Comparison of ENCODE assay signal across 24 mouse cellular contexts in the genomic region with DNA sequence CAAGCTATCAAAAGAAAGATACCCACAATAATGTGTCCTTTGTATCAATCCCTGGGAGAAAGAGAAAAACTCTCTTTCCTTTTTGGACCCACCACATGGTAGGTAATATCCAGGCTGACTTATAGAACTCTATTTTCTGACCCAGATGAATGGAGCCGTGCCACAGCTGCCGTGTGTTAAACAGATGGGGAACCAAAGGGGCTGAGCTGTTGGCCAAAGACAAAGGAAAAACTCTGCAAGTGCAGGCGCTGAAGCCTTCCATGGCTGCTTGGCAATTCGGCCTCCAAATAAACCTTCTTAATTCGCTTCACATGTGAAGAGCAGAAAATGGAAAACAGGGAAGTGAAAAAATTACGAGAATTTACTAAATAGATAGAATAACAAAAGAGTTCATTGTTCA.
DNase-seq lines count a peak whose midpoint lies in the region; ATAC-seq lines count a peak whose summit lies in the region.
"Had no signal": no experiment of that assay in that cellular context is flagged by ENCODE, and none has a peak within 500 bp of the region (broad histone marks: within the 10 kb centered on the region; RNA-seq: fewer than 3 reads in every experiment).

No protein-coding gene starts in this region.

- peak; percentile 15 for DNase-seq in forebrain, embryonic 14.5 days (ENCODE audit: low spot score)
- DNase-seq in forebrain, embryonic 11.5 days (ENCODE audit: low spot score) = no peak
- DNase-seq in 3T3-L1 (ENCODE audit: low read depth, low spot score) = peak; percentile 29
- DNase-seq in embryonic facial prominence, embryonic 10.5 days (ENCODE audit: low spot score) = no peak
- peak; percentile 42 for DNase-seq in limb, embryonic 11.5 days (ENCODE audit: low spot score)
- no peak for DNase-seq in layer of hippocampus, postnatal 36 days
- DNase-seq in layer of hippocampus, postnatal 14 days (ENCODE audit: low spot score in 2 of 2) = no peak
- DNase-seq: adrenal gland, adult 2 months; B cell, adult 2 months; cerebellum, adult 18-20 months; cerebellum, postnatal 25 days; forebrain, postnatal 0 days; gastrocnemius, adult 2 months; kidney, adult 8-10 months; kidney, postnatal 14 days; lung, postnatal 4 days; thymus, adult 2 months; thymus, postnatal 4 days had no signal

- H3K9ac ChIP-seq in forebrain, embryonic 14.5 days (ENCODE audit: low read length) = no peak overlapping the region
- no peak overlapping the region for H3K9ac ChIP-seq in forebrain, embryonic 11.5 days (ENCODE audit: low read length)
- no peak overlapping the region for H3K9ac ChIP-seq in limb, embryonic 11.5 days (ENCODE audit: low read length)
- H3K9ac ChIP-seq: embryonic facial prominence, embryonic 13.5 days; forebrain, postnatal 0 days had no signal

- peaks cover 3% of the 10 kb centered on the region; the same call in 1 of the 2 replicates for H3K4me1 ChIP-seq in forebrain, embryonic 14.5 days (ENCODE audit: control insufficient read depth, insufficient read depth, low read length)
- H3K4me1 ChIP-seq in forebrain, embryonic 11.5 days (replicated peaks; ENCODE audit: control insufficient read depth, insufficient read depth, low read length) = no peaks in the 10 kb centered on the region
- 0 out of 2 replicates have a peak, but pooled peaks cover 5% of the 10 kb centered on the region for H3K4me1 ChIP-seq in embryonic facial prominence, embryonic 10.5 days
- no peaks in the 10 kb centered on the region for H3K4me1 ChIP-seq in limb, embryonic 11.5 days (ENCODE audit: control insufficient read depth, insufficient read depth, low read length)

- H3K27ac ChIP-seq in forebrain, embryonic 14.5 days (ENCODE audit: low read depth, low read length) = no peak overlapping the region
- H3K27ac ChIP-seq in forebrain, embryonic 11.5 days (ENCODE audit: low read depth, low read length) = no peak overlapping the region
- peak overlapping the region; percentile 57 for H3K27ac ChIP-seq in embryonic facial prominence, embryonic 10.5 days (replicated peaks)
- H3K27ac ChIP-seq in limb, embryonic 11.5 days (replicated peaks; ENCODE audit: low read depth, low read length) = no peak overlapping the region
- H3K27ac ChIP-seq: embryonic facial prominence, embryonic 13.5 days; layer of hippocampus, adult 2 months had no signal

- WGBS in forebrain, embryonic 14.5 days = 33% methylated on average over 6 of the region's 6 CpGs
- 49% methylated on average over 6 of the region's 6 CpGs for WGBS in forebrain, embryonic 11.5 days
- WGBS in embryonic facial prominence, embryonic 10.5 days = 49% methylated on average over 6 of the region's 6 CpGs
- 52% methylated on average over 6 of the region's 6 CpGs for WGBS in limb, embryonic 11.5 days

- H3K4me2 ChIP-seq in forebrain, embryonic 14.5 days (ENCODE audit: low read length) = no peak overlapping the region
- no peak overlapping the region for H3K4me2 ChIP-seq in forebrain, embryonic 11.5 days (ENCODE audit: low read depth, low read length, severe bottlenecking)
- H3K4me2 ChIP-seq in limb, embryonic 11.5 days (ENCODE audit: low read depth, severe bottlenecking) = no peak overlapping the region
- H3K4me2 ChIP-seq: embryonic facial prominence, embryonic 13.5 days; heart, embryonic 11.5 days had no signal

- H3K9me3 ChIP-seq in forebrain, embryonic 14.5 days (replicated peaks; ENCODE audit: control insufficient read depth, low read length) = no peaks in the 10 kb centered on the region
- no peaks in the 10 kb centered on the region for H3K9me3 ChIP-seq in forebrain, embryonic 11.5 days (ENCODE audit: control insufficient read depth, low read length)
- no peaks in the 10 kb centered on the region for H3K9me3 ChIP-seq in embryonic facial prominence, embryonic 10.5 days
- no peaks in the 10 kb centered on the region; the same call in 1 of the 2 replicates for H3K9me3 ChIP-seq in limb, embryonic 11.5 days (ENCODE audit: control insufficient read depth, low read length)
- H3K9me3 ChIP-seq: embryonic facial prominence, embryonic 13.5 days; G1E had no signal

- H3K27me3 ChIP-seq in forebrain, embryonic 14.5 days (replicated peaks; ENCODE audit: control insufficient read depth, insufficient read depth, low read length) = no peaks in the 10 kb centered on the region
- no peaks in the 10 kb centered on the region for H3K27me3 ChIP-seq in forebrain, embryonic 11.5 days (ENCODE audit: control insufficient read depth, insufficient read depth, low read length)
- H3K27me3 ChIP-seq in embryonic facial prominence, embryonic 10.5 days (replicated peaks; ENCODE audit: low read depth, poor library complexity, severe bottlenecking) = no peaks in the 10 kb centered on the region
- H3K27me3 ChIP-seq in limb, embryonic 11.5 days (ENCODE audit: control insufficient read depth, insufficient read depth, low read length) = no peaks in the 10 kb centered on the region
- H3K27me3 ChIP-seq: CH12.LX; embryonic facial prominence, embryonic 13.5 days had no signal

- ATAC-seq in forebrain, embryonic 14.5 days = no peak
- no peak for ATAC-seq in forebrain, embryonic 11.5 days (replicated peaks; ENCODE audit: low FRiP score)
- no peak for ATAC-seq in limb, embryonic 11.5 days (ENCODE audit: insufficient number of reproducible peaks, low FRiP score, low TSS enrichment, low read depth)
- ATAC-seq in cerebellum, adult (ENCODE audit: insufficient number of reproducible peaks, low FRiP score, low TSS enrichment) = no peak
- ATAC-seq: forebrain, postnatal 0 days had no signal

- no peak overlapping the region for H3K4me3 ChIP-seq in forebrain, embryonic 14.5 days (ENCODE audit: low read depth, low read length)
- H3K4me3 ChIP-seq in forebrain, embryonic 11.5 days (ENCODE audit: low read depth, low read length) = no peak overlapping the region
- H3K4me3 ChIP-seq in embryonic facial prominence, embryonic 10.5 days = no peak overlapping the region
- no peak overlapping the region for H3K4me3 ChIP-seq in limb, embryonic 11.5 days (ENCODE audit: low read depth, low read length)
- H3K4me3 ChIP-seq: embryonic facial prominence, embryonic 13.5 days; gastrocnemius, adult 2 months; layer of hippocampus, adult 2 months had no signal

- no peaks in the 10 kb centered on the region for H3K36me3 ChIP-seq in forebrain, embryonic 14.5 days (ENCODE audit: control insufficient read depth, insufficient read depth, low read length)
- no peaks in the 10 kb centered on the region for H3K36me3 ChIP-seq in forebrain, embryonic 11.5 days (ENCODE audit: control insufficient read depth, insufficient read depth, low read length)
- no peaks in the 10 kb centered on the region for H3K36me3 ChIP-seq in embryonic facial prominence, embryonic 10.5 days (replicated peaks)
- no peaks in the 10 kb centered on the region for H3K36me3 ChIP-seq in limb, embryonic 11.5 days (ENCODE audit: control insufficient read depth, insufficient read depth, low read length)

Comparison
In these comparisons a context has a peak if more than half of its experiments do, and no peak if none do; other contexts are left out.
1. DNase-seq: peak in forebrain, embryonic 14.5 days (single experiment), 3T3-L1 (single experiment) and limb, embryonic 11.5 days (single experiment); none in forebrain, embryonic 11.5 days (single experiment), embryonic facial prominence, embryonic 10.5 days (single experiment), layer of hippocampus, postnatal 36 days (0 of 2) and layer of hippocampus, postnatal 14 days (0 of 2).